Mouse (Mus musculus) embryonic fibroblast, embryonic 13.5 days (primary cell): ENCODE measurements around the gene Gpatch4.

Experiments used
- CTCF ChIP-seq: IDR thresholded peaks from 2 replicates; pipeline ENCODE4 v1.5.1; 2011; ENCODE audit warnings: mild to moderate bottlenecking, control low read depth, low read length, moderate library complexity, borderline replicate concordance; ENCODE audit not compliant: insufficient read depth
- POLR2A ChIP-seq: IDR thresholded peaks from 2 replicates; pipeline ENCODE4 v1.6.1; 2011; ENCODE audit warnings: low read depth, mild to moderate bottlenecking, control low read depth, low read length, moderate library complexity

- TF ChIP-seq CTCF = no peak
- no peak for TF ChIP-seq POLR2A
These were observed 44.2 kb upstream of the Gpatch4 start for GRCm38 (mm10) chr3:87998747-87999146.
